Mouse (Mus musculus) stomach, postnatal 0 days (tissue): ENCODE measurements around the gene Apbb2.

Source experiments
- CTCF ChIP-seq: IDR thresholded peaks from 2 replicates; pipeline ENCODE4 v1.5.1; 2016; ENCODE audit warnings: antibody characterized with exemption, low read depth, mild to moderate bottlenecking, moderate library complexity
- EP300 ChIP-seq: optimal IDR thresholded peaks from 2 replicates; pipeline ENCODE3; 2016; ENCODE audit warnings: antibody characterized with exemption

GRCm38 (mm10) chr5:66330806-66331205 lies 287.8 kb downstream of the Apbb2 start:
- TF ChIP-seq EP300 (no peak), CTCF (no peak)
